Mouse (Mus musculus): Measurements from ENCODE around the gene Ddi1. TPM values are rescaled to one million over a fixed set of nuclear protein-coding genes. Genes with fewer than 3 reads are reported as not detected.

Gene Ddi1
- total RNA-seq (2023): not detected in 4 replicates

DNA sequence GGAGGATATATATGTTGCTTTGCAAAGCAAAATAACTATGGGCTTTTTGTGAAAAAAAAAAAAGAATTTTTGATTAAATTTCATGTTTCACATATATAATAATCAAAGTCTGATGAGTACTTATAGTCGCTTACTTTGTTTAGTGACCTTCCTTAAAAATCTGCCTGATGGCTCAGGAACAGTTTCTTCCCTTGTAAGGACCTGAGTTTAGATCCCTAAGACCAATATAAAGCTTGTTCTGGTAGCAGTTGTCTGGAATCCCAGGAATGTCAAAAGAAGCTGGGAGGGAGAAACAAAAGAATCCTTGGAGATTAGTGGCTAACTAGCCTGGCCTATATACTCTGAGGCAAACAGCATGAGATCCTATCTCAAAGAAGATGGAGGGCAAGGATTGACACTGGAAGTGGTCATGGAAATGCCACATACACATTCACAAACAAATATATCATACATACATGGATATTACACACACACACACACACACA is at the start of gene Ddi1:
Gene Ddi1, minus strand, starts transcription at position 51 of the 485 bp plus-strand sequence.

Other genes starting within 250 kb of the Ddi1 start
- not detected in 4 replicates for gene Pdgfd, start 101.3 kb downstream of the Ddi1 start, total RNA-seq (2023)

Data from B cell, adult 62 days (primary cell).